Mouse (Mus musculus) bone marrow macrophage, adult 2 months (primary cell): ENCODE data around the gene Kif1c.

Source experiments
- CTCF ChIP-seq: IDR thresholded peaks from 2 replicates; pipeline ENCODE4 v1.5.1; 2012; ENCODE audit warnings: low read depth, mild to moderate bottlenecking, low read length, moderate library complexity
- POLR2A ChIP-seq: IDR thresholded peaks from 2 replicates; pipeline ENCODE4 v1.6.1; 2012; ENCODE audit warnings: mild to moderate bottlenecking, low read depth, low read length, borderline replicate concordance

DNA sequence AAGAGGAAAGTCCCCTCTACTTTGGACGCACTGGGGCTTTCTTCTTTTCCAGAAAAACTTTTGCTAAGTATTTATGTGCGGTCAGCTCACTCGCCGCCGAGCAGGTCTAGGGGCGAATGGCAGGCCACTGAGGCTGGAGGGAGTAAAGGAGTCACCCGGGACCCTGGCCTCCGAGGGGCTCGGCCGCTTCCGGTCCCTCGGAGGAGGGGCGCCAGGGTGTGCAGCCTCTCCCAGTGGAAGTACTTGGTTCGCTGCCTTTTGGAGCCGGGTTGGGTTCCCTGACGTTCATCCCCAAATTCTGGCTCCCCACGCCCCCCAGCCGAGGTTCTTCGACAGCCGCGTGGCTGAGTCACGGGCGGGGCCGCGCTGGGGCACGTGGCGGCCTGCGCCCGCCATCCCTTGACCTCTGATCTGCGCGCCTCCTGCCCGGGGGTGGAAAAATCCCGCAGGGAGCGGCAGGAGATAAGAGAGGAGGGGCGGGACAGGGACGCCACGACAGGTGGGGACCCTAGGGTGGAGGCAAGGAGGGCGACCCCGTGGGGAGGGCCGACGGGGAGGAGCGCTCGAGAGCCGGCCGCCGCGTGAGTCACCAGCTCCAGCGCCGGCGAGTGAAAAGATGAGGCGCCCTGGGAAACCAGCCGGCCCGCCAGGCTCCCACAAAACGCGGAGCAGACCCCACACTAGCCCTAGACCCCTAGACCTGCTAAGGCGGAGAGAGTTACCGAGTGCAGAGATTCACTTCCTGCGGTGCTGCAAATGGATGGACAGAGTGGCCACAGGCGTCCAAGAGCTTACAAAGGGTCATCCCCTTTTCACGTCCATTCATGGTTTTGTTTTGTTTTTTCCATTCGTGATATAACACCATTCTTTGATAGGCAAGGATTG is 44.5 kb upstream of the Kif1c start:
- TF ChIP-seq POLR2A (no peak), CTCF (no peak)
